ENCODE assay signal across 14 mouse cellular contexts in the genomic region with DNA sequence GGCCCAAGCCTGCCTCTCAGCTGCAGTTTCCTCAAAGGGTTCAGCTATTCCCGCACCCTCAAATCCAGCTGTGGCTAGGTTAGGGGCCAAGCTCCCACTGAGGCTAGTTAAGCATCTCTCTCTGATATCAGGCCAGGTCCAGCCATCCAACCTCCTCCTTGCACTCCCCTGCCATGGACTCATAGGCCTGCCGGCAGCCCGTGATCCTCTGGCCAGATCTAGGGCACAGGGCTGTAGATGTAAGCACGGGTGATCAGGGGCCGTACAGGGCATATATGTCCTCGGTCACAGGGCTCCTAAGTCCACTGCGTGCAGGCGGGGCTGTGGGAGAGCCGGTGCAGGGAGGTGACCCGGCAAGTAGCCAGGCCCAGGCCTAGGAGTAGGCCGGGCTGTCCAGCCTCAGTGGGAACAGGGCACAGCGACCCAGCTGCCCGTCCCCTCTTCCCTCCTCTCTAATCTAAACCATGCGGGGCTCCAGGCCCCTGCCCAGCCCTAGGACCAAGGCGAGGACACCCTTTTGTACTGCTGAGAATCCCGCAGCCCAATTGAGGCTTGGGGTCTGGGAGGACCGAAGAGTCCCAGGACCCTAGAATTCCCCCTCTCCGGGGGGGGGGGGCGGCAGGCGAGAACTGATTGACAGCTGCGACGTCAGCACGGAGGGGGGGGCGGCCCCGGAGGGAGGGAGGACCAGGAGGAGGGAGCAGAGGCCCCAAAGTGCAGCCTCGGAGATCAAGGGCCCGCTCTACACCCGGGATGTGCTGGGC. TPM values are rescaled to one million over a fixed set of nuclear protein-coding genes. Genes with fewer than 3 reads are reported as not detected.
DNase-seq lines count a peak whose midpoint lies in the region; ATAC-seq and TF ChIP-seq lines count a peak whose summit lies in the region.
"Had no signal": no experiment of that assay in that cellular context is flagged by ENCODE, and none has a peak within 500 bp of the region (broad histone marks: within the 10 kb centered on the region; RNA-seq: fewer than 3 reads in every experiment).

A gene (plus strand): TSS at position 758 of the 764 bp plus-strand sequence.

- H3K36me3 ChIP-seq in heart, embryonic 11.5 days (ENCODE audit: control insufficient read depth, insufficient read depth, low read length) = no peaks in the 10 kb centered on the region
- H3K36me3 ChIP-seq in limb, embryonic 13.5 days = no peaks in the 10 kb centered on the region
- H3K36me3 ChIP-seq in stomach, embryonic 14.5 days (ENCODE audit: control insufficient read depth, insufficient read depth, low read length) = no peaks in the 10 kb centered on the region
- H3K36me3 ChIP-seq in kidney, adult 2 months (ENCODE audit: control insufficient read depth, insufficient read depth, low read length) = no peaks in the 10 kb centered on the region

- peaks cover 18% of the 10 kb centered on the region for H3K4me1 ChIP-seq in heart, embryonic 11.5 days (ENCODE audit: control insufficient read depth, insufficient read depth, low read length)
- peaks cover 35% of the 10 kb centered on the region for H3K4me1 ChIP-seq in limb, embryonic 13.5 days
- H3K4me1 ChIP-seq in stomach, embryonic 14.5 days (ENCODE audit: control insufficient read depth, insufficient read depth, low read length) = peaks cover 10% of the 10 kb centered on the region
- H3K4me1 ChIP-seq in kidney, adult 2 months (ENCODE audit: control insufficient read depth, insufficient read depth, low read length) = no peaks in the 10 kb centered on the region

- peak within 1 kb of the TSS; percentile 43; the same call in 1 of the 2 replicates for H3K9ac ChIP-seq in heart, embryonic 11.5 days (ENCODE audit: low read depth, low read length)
- H3K9ac ChIP-seq in limb, embryonic 13.5 days = peak within 1 kb of the TSS; percentile 90
- H3K9ac ChIP-seq in stomach, embryonic 14.5 days (replicated peaks; ENCODE audit: low read depth, low read length) = no peak within 1 kb of the TSS

- peaks cover 75% of the 10 kb centered on the region for H3K27me3 ChIP-seq in heart, embryonic 11.5 days (ENCODE audit: control insufficient read depth, insufficient read depth, low read length)
- peaks cover 45% of the 10 kb centered on the region for H3K27me3 ChIP-seq in limb, embryonic 13.5 days
- peaks cover 58% of the 10 kb centered on the region for H3K27me3 ChIP-seq in stomach, embryonic 14.5 days (ENCODE audit: control insufficient read depth, insufficient read depth, low read length)
- peaks cover 6% of the 10 kb centered on the region for H3K27me3 ChIP-seq in kidney, adult 2 months (replicated peaks; ENCODE audit: control insufficient read depth, insufficient read depth, low read length)

- DNase-seq in heart, adult 9 months (ENCODE audit: low spot score in 2 of 2) = no peak
- peak; percentile 47 for DNase-seq in testis, postnatal 10 days (ENCODE audit: low spot score)
- DNase-seq in testis, postnatal 14 days (ENCODE audit: low spot score) = no peak
- no peak for DNase-seq in adrenal gland, adult 8-10 months
- DNase-seq in kidney, adult 2 months = no peak
- DNase-seq: cerebellum, adult 11-12 months; heart, postnatal 14 days; kidney, postnatal 14 days; right cerebral cortex, postnatal 25 days; thymus, adult 2 months had no signal

- ATAC-seq in heart, embryonic 11.5 days (replicated peaks; ENCODE audit: insufficient number of reproducible peaks, low FRiP score, low TSS enrichment) = no peak; the same call in 1 of the 2 replicates
- ATAC-seq in limb, embryonic 13.5 days (ENCODE audit: low FRiP score, low read depth) = peak; percentile 59
- ATAC-seq in stomach, embryonic 14.5 days (ENCODE audit: insufficient number of reproducible peaks, insufficient read depth, low FRiP score, low read depth) = peak; percentile 12; the same call in 1 of the 2 replicates

- H3K27ac ChIP-seq in heart, embryonic 11.5 days (ENCODE audit: low read depth, low read length) = no peak within 1 kb of the TSS
- peak within 1 kb of the TSS; percentile 88 for H3K27ac ChIP-seq in limb, embryonic 13.5 days
- no peak within 1 kb of the TSS for H3K27ac ChIP-seq in stomach, embryonic 14.5 days (ENCODE audit: low read length)
- H3K27ac ChIP-seq in kidney, adult 2 months (ENCODE audit: insufficient read depth, low read depth, low read length) = no peak within 1 kb of the TSS

- no peak for TF ChIP-seq CTCF in kidney, adult 2 months (conservative IDR thresholded peaks at IDR 0.05; ENCODE audit: insufficient read depth, insufficient read length, low read depth, low read length)

- H3K9me3 ChIP-seq in heart, embryonic 11.5 days (replicated peaks; ENCODE audit: control insufficient read depth, low read length) = no peaks in the 10 kb centered on the region
- no peaks in the 10 kb centered on the region for H3K9me3 ChIP-seq in limb, embryonic 13.5 days
- H3K9me3 ChIP-seq in stomach, embryonic 14.5 days (ENCODE audit: control insufficient read depth, low read depth, low read length) = no peaks in the 10 kb centered on the region

- H3K4me3 ChIP-seq in heart, embryonic 11.5 days (ENCODE audit: low read depth, low read length) = peak within 1 kb of the TSS; percentile 27
- H3K4me3 ChIP-seq in limb, embryonic 13.5 days = peak within 1 kb of the TSS; percentile 61
- no peak within 1 kb of the TSS for H3K4me3 ChIP-seq in stomach, embryonic 14.5 days (ENCODE audit: low read depth, low read length)
- H3K4me3 ChIP-seq in kidney, adult 2 months (ENCODE audit: insufficient read depth, low read depth, low read length) = no peak within 1 kb of the TSS
- H3K4me3 ChIP-seq: myocyte had no signal

- 11% methylated on average over 27 of the region's 28 CpGs for WGBS in heart, embryonic 11.5 days (ENCODE audit: insufficient replicate concordance)
- 15% methylated on average over 21 of the region's 28 CpGs for WGBS in limb, embryonic 13.5 days
- WGBS in stomach, embryonic 14.5 days = 29% methylated on average over 23 of the region's 28 CpGs
- WGBS in kidney, adult 2 months = 54% methylated on average over 24 of the region's 28 CpGs

- H3K4me2 ChIP-seq in heart, embryonic 11.5 days = peak within 1 kb of the TSS; percentile 46
- peak within 1 kb of the TSS; percentile 76 for H3K4me2 ChIP-seq in limb, embryonic 13.5 days (replicated peaks)
- H3K4me2 ChIP-seq in stomach, embryonic 14.5 days (replicated peaks; ENCODE audit: low read depth, low read length) = no peak within 1 kb of the TSS

- no peak for TF ChIP-seq POLR2A in kidney, adult 2 months (IDR thresholded peaks at IDR 0.05; ENCODE audit: low read depth, low read length)

RNA-seq across cellular contexts. Expression of the gene that starts here (rescaled TPM):
- polyA plus RNA-seq in heart, embryonic 11.5 days (2014; fragmentation: Nextera tagmentation; extraction: Ambion mirVana) = 0.49 and 0.82 TPM in 2 replicates
- polyA plus RNA-seq in limb, embryonic 13.5 days (2015; fragmentation: Nextera tagmentation; extraction: Ambion mirVana) = 25.1 and 29.3 TPM in 2 replicates
- not detected in 2 replicates for polyA plus RNA-seq in stomach, embryonic 14.5 days (2014; fragmentation: Nextera tagmentation; extraction: Ambion mirVana)
- total RNA-seq in adrenal gland, adult 8-10 months (2022) = under 1 TPM in 2 of 4 experiments, not detected in 2; 0.10 to 0.15 TPM
- 0.08 TPM in 2 replicates for polyA plus RNA-seq in kidney, adult 2 months (2012; rRNA removed)

Comparison
In these comparisons a context has a peak if more than half of its experiments do, and no peak if none do; other contexts are left out.
1. RNA of the gene that starts here (polyA plus RNA-seq): 25.1 to 29.3 TPM in limb, embryonic 13.5 days; 0.49 to 0.82 TPM in heart, embryonic 11.5 days, 0.08 TPM in kidney, adult 2 months and not detected in stomach, embryonic 14.5 days; every median in the first group is over 10 times any median in the second.
2. Peak in ATAC-seq in stomach, embryonic 14.5 days; RNA of the gene not detected or under 1 TPM.
3. H3K4me3 ChIP-seq: peak in heart, embryonic 11.5 days (single experiment) and limb, embryonic 13.5 days (single experiment); none in stomach, embryonic 14.5 days (single experiment) and kidney, adult 2 months (single experiment).